Mouse (Mus musculus) frontal cortex, adult 2 months (tissue): ENCODE data around the gene Ptger1. TPM values are rescaled to one million over a fixed set of nuclear protein-coding genes. Genes with fewer than 3 reads are reported as not detected.

ENCODE experiments used
- DNase-seq, 2 experiments: peaks; one replicate each; pipeline ENCODE4 v3.0.0; 2022; ENCODE audit warnings: low spot score in 1 of 2; ENCODE audit errors: extremely low spot score in 1 of 2
- polyA plus RNA-seq: library from polyadenylated mRNA; depleted of rRNA; stranded (reverse); fragments of >200 nt; gene quantifications from 2 replicates; pipeline ENCODE4 v1.2.3, GENCODE M21; 2012

Ptger1 gene
- polyA plus RNA-seq, 1 experiment: 2.2 TPM

- DNase-seq: no peak
Measured at GRCm38 (mm10) chr8:83654725-83655124, 11.8 kb upstream of the Ptger1 start.

- DNase-seq: no peak
Measured at GRCm38 (mm10) chr8:83656043-83656442, 10.4 kb upstream of the Ptger1 start.

- DNase-seq: no peak
Measured at GRCm38 (mm10) chr8:83656484-83657246, 9.8 kb upstream of the Ptger1 start.

GRCm38 (mm10) chr8:83660545-83660944 is 5.9 kb upstream of the Ptger1 start:
- DNase-seq: no peak

GRCm38 (mm10) chr8:83660995-83661680 is 5.3 kb upstream of the Ptger1 start:
- no peak for DNase-seq

GRCm38 (mm10) chr8:83662421-83662826 is 4.1 kb upstream of the Ptger1 start:
- DNase-seq: peak; percentile 84 to 97

- no peak for DNase-seq
Measured at GRCm38 (mm10) chr8:83664096-83664495, 2.4 kb upstream of the Ptger1 start.

- DNase-seq: no peak
Measured at GRCm38 (mm10) chr8:83664931-83665625, 1.4 kb upstream of the Ptger1 start.

GRCm38 (mm10) chr8:83666866-83667234 is 372 bp downstream of the Ptger1 start:
- DNase-seq: no peak

GRCm38 (mm10) chr8:83667526-83667925 is 1.0 kb downstream of the Ptger1 start:
- no peak for DNase-seq

GRCm38 (mm10) chr8:83668010-83668916 is 1.8 kb downstream of the Ptger1 start:
- no peak for DNase-seq

- no peak for DNase-seq
Measured at GRCm38 (mm10) chr8:83669013-83669412, 2.5 kb downstream of the Ptger1 start.

- no peak for DNase-seq
Measured at GRCm38 (mm10) chr8:83672936-83673335, 6.5 kb downstream of the Ptger1 start.

- peak in 1 of 2 experiments; percentile 82 for DNase-seq
Measured at GRCm38 (mm10) chr8:83674497-83674896, 8.0 kb downstream of the Ptger1 start.

- DNase-seq: peak; percentile 74 to 79
Measured at GRCm38 (mm10) chr8:83679866-83680265, 13.4 kb downstream of the Ptger1 start.

GRCm38 (mm10) chr8:83680603-83681002 is 14.1 kb downstream of the Ptger1 start:
- DNase-seq: no peak

- no peak for DNase-seq
Measured at GRCm38 (mm10) chr8:83681099-83681498, 14.6 kb downstream of the Ptger1 start.

- no peak for DNase-seq
Measured at GRCm38 (mm10) chr8:83684517-83684916, 18.0 kb downstream of the Ptger1 start.

- DNase-seq: no peak
Measured at GRCm38 (mm10) chr8:83689264-83689663, 22.8 kb downstream of the Ptger1 start.

GRCm38 (mm10) chr8:83693609-83694236 is 27.2 kb downstream of the Ptger1 start:
- no peak for DNase-seq
